Mouse (Mus musculus) forebrain, postnatal 0 days (tissue): ENCODE data around the gene Tmem260. TPM values are rescaled to one million over a fixed set of nuclear protein-coding genes. Genes with fewer than 3 reads are reported as not detected.
A peak's percentile ranks its signal among the peaks of the same experiment; 100 is the strongest.

Experiments used
- ATAC-seq: fragments of 200-750 bp; cut with Nextera tagmentation; 2 replicates; pipeline ENCODE4 v1.8.0; 2017; ENCODE audit warnings: mild to moderate bottlenecking, moderate library complexity
- DNase-seq: peaks from one replicate; pipeline ENCODE4 v3.0.0-alpha.2; 2015
- H3K27ac ChIP-seq: fragments of 300-500 bp; sonication (generic); 2 replicates; pipeline ENCODE4 v1.5.1; 2014; ENCODE audit warnings: low read depth, mild to moderate bottlenecking, antibody characterized with exemption, low read length, moderate library complexity, mixed read lengths
- H3K27me3 ChIP-seq: fragments of 300-500 bp; sonication (generic); 2 replicates; pipeline ENCODE4 v1.6.1; 2014; ENCODE audit warnings: mild to moderate bottlenecking, low read length, mixed read lengths; ENCODE audit not compliant: insufficient read depth
- H3K36me3 ChIP-seq: fragments of 300-500 bp; sonication (generic); 2 replicates; pipeline ENCODE4 v1.6.1; 2014; ENCODE audit warnings: mild to moderate bottlenecking, moderate library complexity; ENCODE audit not compliant: insufficient read depth
- H3K4me1 ChIP-seq: fragments of 300-500 bp; sonication (generic); 2 replicates; pipeline ENCODE4 v1.6.1; 2014; ENCODE audit warnings: antibody characterized with exemption; ENCODE audit not compliant: insufficient read depth
- H3K4me2 ChIP-seq: fragments of 300-500 bp; sonication (generic); 2 replicates; pipeline ENCODE4 v1.6.1; 2014; ENCODE audit warnings: low read depth, mild to moderate bottlenecking, moderate library complexity
- H3K4me3 ChIP-seq: fragments of 300-500 bp; sonication (generic); 2 replicates; pipeline ENCODE4 v1.5.1; 2014; ENCODE audit warnings: low read depth, low read length, mixed read lengths
- H3K9ac ChIP-seq: fragments of 300-500 bp; sonication (generic); 2 replicates; pipeline ENCODE4 v1.6.1; 2014; ENCODE audit warnings: mild to moderate bottlenecking
- H3K9me3 ChIP-seq: fragments of 300-500 bp; sonication (generic); 2 replicates; pipeline ENCODE4 v1.6.1; 2016; ENCODE audit warnings: low read length
- CTCF ChIP-seq: sonication (generic); IDR thresholded peaks from 2 replicates; pipeline ENCODE4 v1.5.1; 2016; ENCODE audit warnings: antibody characterized with exemption, control low read depth, low read depth
- WGBS: fragments of 180-500 bp; shearing (Covaris S2); extraction: QIAGEN DNeasy Blood & Tissue Kit; methylation state at CpG from one replicate; pipeline ENCODE4 v1.1.7; 2014; 5-methylcytosine and 5-hydroxymethylcytosine counted together
- polyA plus RNA-seq: library from polyadenylated mRNA; unstranded; fragments of >200 nt; fragmentation: Nextera tagmentation; extraction: Ambion mirVana; gene quantifications from 2 replicates; pipeline ENCODE4 v1.2.1, GENCODE M21; 2015
- total RNA-seq: library from RNA; depleted of rRNA; stranded (reverse); fragments of >200 nt; gene quantifications from 2 replicates; pipeline ENCODE4 v1.2.3, GENCODE M21; 2014; rRNA removed

The Tmem260 gene
- total RNA-seq (10.2 and 20.6 TPM in 2 replicates), polyA plus RNA-seq (7.0 and 10.0 TPM in 2 replicates)

DNA sequence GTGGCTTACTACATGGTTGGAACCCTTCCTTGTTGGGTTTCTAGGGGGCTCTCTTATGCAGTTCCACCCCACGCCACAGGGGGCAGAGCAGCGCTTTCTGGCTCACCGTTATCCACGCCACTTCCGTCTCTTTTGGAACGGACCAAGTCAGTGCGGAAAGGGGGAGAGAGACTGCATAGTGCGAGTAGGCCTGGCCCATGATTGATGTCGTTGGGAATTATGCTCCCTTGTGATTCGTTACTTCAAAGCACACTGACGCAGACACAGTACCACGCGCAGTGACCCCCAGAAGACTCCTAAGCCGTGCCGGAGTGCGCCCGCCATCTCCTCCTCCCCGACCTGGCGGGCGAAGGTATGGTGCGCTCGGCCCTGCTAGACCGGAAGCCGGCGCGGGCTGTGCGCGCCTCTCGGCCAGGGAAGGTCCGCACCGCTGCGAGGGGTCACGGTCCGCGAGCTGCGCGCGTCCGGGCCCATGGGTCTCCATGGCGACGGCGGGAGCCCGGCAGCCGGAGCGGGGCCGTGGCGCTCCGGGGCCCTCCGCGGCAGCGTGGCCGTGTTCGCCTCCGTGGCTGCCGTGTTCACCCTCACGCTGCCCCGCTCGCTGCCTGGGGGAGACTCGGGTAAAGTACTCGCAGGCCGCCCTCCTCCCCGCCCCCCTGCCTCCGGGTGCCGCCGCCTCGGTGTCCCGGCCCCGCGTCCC is at the start of gene Tmem260:
TSS of gene Tmem260 (plus strand) at position 141 of the 700 bp plus-strand sequence.
- Histone ChIP-seq H3K4me2 (peak within 1 kb of the TSS; percentile 49), H3K27me3 (no peaks in the 10 kb centered on the region; the same call in 1 of the 2 replicates), H3K4me1 (peaks cover 6% of the 10 kb centered on the region; the same call in 1 of the 2 replicates), H3K27ac (peak within 1 kb of the TSS; percentile 88), H3K9me3 (no peaks in the 10 kb centered on the region), H3K36me3 (no peaks in the 10 kb centered on the region), H3K4me3 (peak within 1 kb of the TSS; percentile 84), H3K9ac (peak within 1 kb of the TSS; percentile 88)
- peak; percentile 97 for DNase-seq
- ATAC-seq = peak; percentile 96
- under 1% methylated on average over 59 of the region's 69 CpGs for WGBS
- TF ChIP-seq CTCF = peak; percentile 96

DNA sequence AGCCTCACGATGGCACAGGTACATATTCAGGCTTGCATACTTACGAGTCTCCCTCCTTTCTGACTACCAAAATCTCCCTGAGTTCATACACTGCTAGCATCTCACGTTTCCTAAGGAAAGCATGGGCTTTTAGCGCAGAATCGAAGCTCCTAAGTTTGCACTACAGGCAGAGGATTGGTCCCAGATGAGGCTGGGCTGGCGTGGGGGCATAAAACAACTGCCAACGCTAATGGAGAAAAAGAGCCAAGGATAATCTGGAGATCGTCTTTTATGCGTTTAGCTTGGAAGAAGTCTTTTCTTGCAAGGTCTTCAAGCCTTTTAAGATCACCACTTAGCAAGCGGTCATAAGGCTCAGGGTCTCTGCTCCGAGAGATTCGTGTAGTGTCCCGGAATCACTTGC is 39.8 kb upstream of the Tmem260 start:
- H3K27me3 ChIP-seq = no peaks in the 10 kb centered on the region; the same call in 1 of the 2 replicates

GRCm38 (mm10) chr14:48417064-48417463 is 28.9 kb upstream of the Tmem260 start:
- H3K9ac ChIP-seq = no peak overlapping the region
- 31% methylated on average over 3 of the region's 3 CpGs for WGBS
- no peak overlapping the region for H3K4me3 ChIP-seq
- H3K4me2 ChIP-seq = no peak overlapping the region
- no peak overlapping the region for H3K27ac ChIP-seq
- H3K27me3 ChIP-seq = peaks cover 34% of the 10 kb centered on the region
- no peaks in the 10 kb centered on the region for H3K4me1 ChIP-seq
- no peak for TF ChIP-seq CTCF
- H3K9me3 ChIP-seq = no peaks in the 10 kb centered on the region
- DNase-seq (no peak), ATAC-seq (no peak)
- H3K36me3 ChIP-seq = no peaks in the 10 kb centered on the region

More for the DNA sequence above, 39.8 kb upstream of the Tmem260 start:
- ATAC-seq (no peak), DNase-seq (no peak)
- 94% methylated on average over 13 of the region's 13 CpGs for WGBS
- Histone ChIP-seq H3K9me3 (no peaks in the 10 kb centered on the region), H3K36me3 (no peaks in the 10 kb centered on the region), H3K4me3 (no peak overlapping the region), H3K27ac (no peak overlapping the region), H3K4me2 (no peak overlapping the region), H3K4me1 (no peaks in the 10 kb centered on the region), H3K9ac (no peak overlapping the region)
- TF ChIP-seq CTCF = no peak

- Histone ChIP-seq H3K27me3 (peaks cover 42% of the 10 kb centered on the region), H3K27ac (no peak overlapping the region), H3K4me1 (no peaks in the 10 kb centered on the region), H3K4me3 (no peak overlapping the region), H3K9me3 (no peaks in the 10 kb centered on the region), H3K9ac (no peak overlapping the region), H3K4me2 (no peak overlapping the region), H3K36me3 (no peaks in the 10 kb centered on the region)
- WGBS = 22% methylated on average over 3 of the region's 3 CpGs
- ATAC-seq (peak; percentile 61), DNase-seq (peak; percentile 5)
- TF ChIP-seq CTCF = no peak
These were observed 27.7 kb upstream of the Tmem260 start for GRCm38 (mm10) chr14:48418264-48418663.

DNA sequence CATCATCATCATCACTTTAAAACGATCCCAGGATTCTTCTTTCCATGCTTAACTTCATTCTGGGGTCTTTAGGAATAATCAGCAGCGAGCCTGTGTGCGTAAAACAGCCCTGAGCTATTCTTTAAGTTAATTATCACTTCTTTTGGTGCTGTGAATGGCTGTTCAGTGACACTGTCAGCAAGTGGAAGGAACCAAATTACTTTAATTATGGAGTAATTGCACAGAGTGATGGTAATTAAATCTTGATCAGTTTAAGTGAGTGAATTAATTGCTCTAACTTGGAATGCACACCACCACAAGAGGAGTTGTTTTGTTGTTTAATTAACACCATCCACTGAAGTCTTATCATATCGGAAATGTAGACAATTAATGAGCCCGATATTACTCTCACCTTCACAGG is 27.3 kb upstream of the Tmem260 start:
- Histone ChIP-seq H3K9ac (no peak overlapping the region), H3K4me1 (no peaks in the 10 kb centered on the region), H3K27ac (no peak overlapping the region), H3K4me2 (no peak overlapping the region), H3K36me3 (no peaks in the 10 kb centered on the region), H3K27me3 (peaks cover 46% of the 10 kb centered on the region), H3K4me3 (no peak overlapping the region), H3K9me3 (no peaks in the 10 kb centered on the region)
- TF ChIP-seq CTCF = no peak
- DNase-seq (peak; percentile 24), ATAC-seq (peak; percentile 86)
- WGBS = 14% methylated on average over 5 of the region's 5 CpGs

DNA sequence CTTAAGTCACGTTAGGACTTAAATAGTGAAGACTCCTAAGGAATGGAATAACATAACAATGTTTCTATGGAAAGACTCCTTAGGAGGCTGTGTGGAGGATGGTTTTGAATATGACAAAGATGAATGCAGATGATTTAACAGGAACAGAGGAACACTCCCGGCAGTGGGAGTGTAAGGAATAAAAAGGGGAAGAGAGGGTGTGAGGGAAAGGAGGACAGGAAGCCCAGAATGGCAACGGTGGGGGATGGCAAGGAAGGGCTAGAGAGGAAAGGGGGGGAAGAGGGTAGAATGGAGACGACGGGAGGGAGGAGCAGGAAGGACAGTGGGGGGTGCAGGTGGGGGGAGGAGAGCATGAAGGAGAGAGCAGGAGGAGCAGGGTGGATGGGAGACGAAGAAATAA is 24.4 kb upstream of the Tmem260 start:
- no peak overlapping the region for H3K4me2 ChIP-seq
- H3K4me1 ChIP-seq = no peaks in the 10 kb centered on the region
- no peaks in the 10 kb centered on the region for H3K36me3 ChIP-seq
- no peak overlapping the region for H3K27ac ChIP-seq
- DNase-seq = no peak
- ATAC-seq = no peak
- 36% methylated on average over 6 of the region's 6 CpGs for WGBS
- H3K9ac ChIP-seq = no peak overlapping the region
- H3K9me3 ChIP-seq = no peaks in the 10 kb centered on the region
- H3K27me3 ChIP-seq = peaks cover 48% of the 10 kb centered on the region
- TF ChIP-seq CTCF = no peak
- H3K4me3 ChIP-seq = no peak overlapping the region

- H3K4me1 ChIP-seq = no peaks in the 10 kb centered on the region
- DNase-seq (no peak), ATAC-seq (no peak)
- no peak overlapping the region for H3K4me3 ChIP-seq
- H3K9me3 ChIP-seq = no peaks in the 10 kb centered on the region
- WGBS = 38% methylated on average over 6 of the region's 6 CpGs
- H3K4me2 ChIP-seq = no peak overlapping the region
- H3K27ac ChIP-seq = no peak overlapping the region
- H3K36me3 ChIP-seq = no peaks in the 10 kb centered on the region
- H3K27me3 ChIP-seq = peaks cover 45% of the 10 kb centered on the region
- no peak overlapping the region for H3K9ac ChIP-seq
- TF ChIP-seq CTCF = no peak
These were observed 23.9 kb upstream of the Tmem260 start for GRCm38 (mm10) chr14:48421996-48422395.
